Mouse (Mus musculus): Measurements from ENCODE around the gene Car15. TPM values are rescaled to one million over a fixed set of nuclear protein-coding genes. Genes with fewer than 3 reads are reported as not detected.

Car15 gene
- polyA plus RNA-seq, 1 experiment, result 48.4 TPM

GRCm38 (mm10) chr16:17833681-17834399 lies 4.3 kb downstream of the Car15 start:
- 3% methylated on average over 91 of the region's 103 CpGs for WGBS
- Histone ChIP-seq H3K4me3 (replicated peaks; ENCODE audit: insufficient read depth, low read depth, low read length) (peak overlapping the region; percentile 82), H3K27me3 (ENCODE audit: control insufficient read depth, insufficient read depth, low read length) (no peaks in the 10 kb centered on the region), H3K27ac (ENCODE audit: insufficient read depth, low read length) (peak overlapping the region; percentile 95), H3K4me1 (ENCODE audit: control insufficient read depth, insufficient read depth, low read length) (peaks cover 30% of the 10 kb centered on the region)
- DNase-seq, result peak; percentile 77 to 82
- TF ChIP-seq CTCF (IDR thresholded peaks at IDR 0.05; ENCODE audit: borderline replicate concordance, insufficient read depth, low read depth, low read length) (no peak), POLR2A (IDR thresholded peaks at IDR 0.05; ENCODE audit: borderline replicate concordance, insufficient read depth, low read length) (peak; percentile 11; the same call in 1 of the 2 replicates)

- WGBS, result under 1% methylated on average over 37 of the region's 37 CpGs
- no peak for TF ChIP-seq POLR2A (IDR thresholded peaks at IDR 0.05; ENCODE audit: borderline replicate concordance, insufficient read depth, low read length)
- no peak for TF ChIP-seq CTCF (IDR thresholded peaks at IDR 0.05; ENCODE audit: borderline replicate concordance, insufficient read depth, low read depth, low read length)
- H3K4me1 ChIP-seq (ENCODE audit: control insufficient read depth, insufficient read depth, low read length), result peaks cover 24% of the 10 kb centered on the region
- peak overlapping the region; percentile 95 for H3K27ac ChIP-seq (ENCODE audit: insufficient read depth, low read length)
- peak in 1 of 2 experiments; percentile 64 for DNase-seq
- H3K27me3 ChIP-seq (ENCODE audit: control insufficient read depth, insufficient read depth, low read length), result no peaks in the 10 kb centered on the region
- H3K4me3 ChIP-seq (replicated peaks; ENCODE audit: insufficient read depth, low read depth, low read length), result peak overlapping the region; percentile 82
Observed at GRCm38 (mm10) chr16:17833321-17833680, 4.9 kb downstream of the Car15 start.

GRCm38 (mm10) chr16:17832821-17833220 lies 5.3 kb downstream of the Car15 start, which contains the start of gene B830017H08Rik:
Gene B830017H08Rik (plus strand): TSS chr16:17833121.
- H3K4me1 ChIP-seq (ENCODE audit: control insufficient read depth, insufficient read depth, low read length), result peaks cover 20% of the 10 kb centered on the region
- no peak for DNase-seq
- H3K27ac ChIP-seq (ENCODE audit: insufficient read depth, low read length), result peak within 1 kb of the TSS; percentile 95
- peak within 1 kb of the TSS; percentile 82 for H3K4me3 ChIP-seq (replicated peaks; ENCODE audit: insufficient read depth, low read depth, low read length)
- WGBS, result 35% methylated on average over 7 of the region's 7 CpGs
- TF ChIP-seq CTCF (IDR thresholded peaks at IDR 0.05; ENCODE audit: borderline replicate concordance, insufficient read depth, low read depth, low read length) (no peak), POLR2A (IDR thresholded peaks at IDR 0.05; ENCODE audit: borderline replicate concordance, insufficient read depth, low read length) (no peak)
- H3K27me3 ChIP-seq (ENCODE audit: control insufficient read depth, insufficient read depth, low read length), result no peaks in the 10 kb centered on the region

GRCm38 (mm10) chr16:17831781-17832180 lies 6.4 kb downstream of the Car15 start:
- no peak overlapping the region for H3K27ac ChIP-seq (ENCODE audit: insufficient read depth, low read length)
- TF ChIP-seq POLR2A (IDR thresholded peaks at IDR 0.05; ENCODE audit: borderline replicate concordance, insufficient read depth, low read length), result no peak
- TF ChIP-seq CTCF (IDR thresholded peaks at IDR 0.05; ENCODE audit: borderline replicate concordance, insufficient read depth, low read depth, low read length), result peak; percentile 31; the same call in 1 of the 2 replicates
- DNase-seq, result no peak
- peaks cover 19% of the 10 kb centered on the region for H3K4me1 ChIP-seq (ENCODE audit: control insufficient read depth, insufficient read depth, low read length)
- WGBS, result 62% methylated on average over 11 of the region's 11 CpGs
- H3K4me3 ChIP-seq (replicated peaks; ENCODE audit: insufficient read depth, low read depth, low read length), result no peak overlapping the region
- no peaks in the 10 kb centered on the region for H3K27me3 ChIP-seq (ENCODE audit: control insufficient read depth, insufficient read depth, low read length)

- Histone ChIP-seq H3K4me1 (ENCODE audit: control insufficient read depth, insufficient read depth, low read length) (peaks cover 21% of the 10 kb centered on the region), H3K27ac (ENCODE audit: insufficient read depth, low read length) (no peak overlapping the region), H3K4me3 (replicated peaks; ENCODE audit: insufficient read depth, low read depth, low read length) (no peak overlapping the region), H3K27me3 (ENCODE audit: control insufficient read depth, insufficient read depth, low read length) (no peaks in the 10 kb centered on the region)
- 68% methylated on average over 10 of the region's 10 CpGs for WGBS
- TF ChIP-seq POLR2A (IDR thresholded peaks at IDR 0.05; ENCODE audit: borderline replicate concordance, insufficient read depth, low read length), result no peak
- no peak for TF ChIP-seq CTCF (IDR thresholded peaks at IDR 0.05; ENCODE audit: borderline replicate concordance, insufficient read depth, low read depth, low read length)
- no peak for DNase-seq
Observed at GRCm38 (mm10) chr16:17830385-17831178, 7.6 kb downstream of the Car15 start.

- Histone ChIP-seq H3K4me3 (replicated peaks; ENCODE audit: insufficient read depth, low read depth, low read length) (no peak overlapping the region), H3K4me1 (ENCODE audit: control insufficient read depth, insufficient read depth, low read length) (peaks cover 13% of the 10 kb centered on the region), H3K27ac (ENCODE audit: insufficient read depth, low read length) (no peak overlapping the region), H3K27me3 (ENCODE audit: control insufficient read depth, insufficient read depth, low read length) (no peaks in the 10 kb centered on the region)
- DNase-seq, result no peak
- TF ChIP-seq POLR2A (IDR thresholded peaks at IDR 0.05; ENCODE audit: borderline replicate concordance, insufficient read depth, low read length) (no peak), CTCF (IDR thresholded peaks at IDR 0.05; ENCODE audit: borderline replicate concordance, insufficient read depth, low read depth, low read length) (no peak)
- 91% methylated on average over 3 of the region's 3 CpGs for WGBS
Observed at GRCm38 (mm10) chr16:17828867-17829266, 9.3 kb downstream of the Car15 start.

GRCm38 (mm10) chr16:17828229-17828628 lies 9.9 kb downstream of the Car15 start:
- 98% methylated on average over 2 of the region's 2 CpGs for WGBS
- Histone ChIP-seq H3K4me1 (ENCODE audit: control insufficient read depth, insufficient read depth, low read length) (peaks cover 13% of the 10 kb centered on the region), H3K27me3 (ENCODE audit: control insufficient read depth, insufficient read depth, low read length) (no peaks in the 10 kb centered on the region), H3K27ac (ENCODE audit: insufficient read depth, low read length) (no peak overlapping the region), H3K4me3 (replicated peaks; ENCODE audit: insufficient read depth, low read depth, low read length) (no peak overlapping the region)
- TF ChIP-seq CTCF (IDR thresholded peaks at IDR 0.05; ENCODE audit: borderline replicate concordance, insufficient read depth, low read depth, low read length) (no peak), POLR2A (IDR thresholded peaks at IDR 0.05; ENCODE audit: borderline replicate concordance, insufficient read depth, low read length) (no peak)
- DNase-seq, result no peak
